Mouse (Mus musculus) forebrain, embryonic 10.5 days (tissue): Measurements from ENCODE around the gene Mtcl1. TPM values are rescaled to one million over a fixed set of nuclear protein-coding genes. Genes with fewer than 3 reads are reported as not detected.

Experiments
- DNase-seq: peaks from one replicate; pipeline ENCODE4 v3.0.0-alpha.2; 2017; ENCODE audit warnings: low spot score; ENCODE audit errors: extremely low spot score
- H3K27ac ChIP-seq: fragments of 300-500 bp; sonication (generic); 2 replicates; pipeline ENCODE4 v1.5.1; 2016; ENCODE audit warnings: mild to moderate bottlenecking
- H3K27me3 ChIP-seq: fragments of 300-500 bp; sonication (generic); 2 replicates; pipeline ENCODE4 v1.6.1; 2016; ENCODE audit warnings: mild to moderate bottlenecking; ENCODE audit not compliant: poor library complexity, severe bottlenecking
- H3K36me3 ChIP-seq: fragments of 300-500 bp; sonication (generic); replicated peaks from 2 replicates; pipeline ENCODE4 v1.6.1; 2016; ENCODE audit warnings: mild to moderate bottlenecking, moderate library complexity
- H3K4me1 ChIP-seq: fragments of 300-500 bp; sonication (generic); 2 replicates; pipeline ENCODE4 v1.6.1; 2016
- H3K4me3 ChIP-seq: fragments of 300-500 bp; sonication (generic); 2 replicates; pipeline ENCODE4 v1.5.1; 2016; ENCODE audit warnings: mild to moderate bottlenecking, moderate library complexity
- H3K9me3 ChIP-seq: fragments of 300-500 bp; sonication (generic); 2 replicates; pipeline ENCODE4 v1.6.1; 2016; ENCODE audit warnings: mild to moderate bottlenecking, moderate library complexity
- WGBS: fragments of 180-500 bp; shearing (Covaris S2); methylation state at CpG from one replicate; pipeline ENCODE4 v1.1.7; 2016; 5-methylcytosine and 5-hydroxymethylcytosine counted together
- polyA plus RNA-seq: library from polyadenylated mRNA; unstranded; fragments of >200 nt; fragmentation: Nextera tagmentation; extraction: Ambion mirVana; gene quantifications from 2 replicates; pipeline ENCODE4 v1.2.1, GENCODE M21; 2016

The Mtcl1 gene
- polyA plus RNA-seq, 1 experiment from 2014 or later: 28.4 TPM

- H3K27me3 ChIP-seq: peaks cover 9% of the 10 kb centered on the region; the same call in 1 of the 2 replicates
- peaks cover 12% of the 10 kb centered on the region for H3K36me3 ChIP-seq
- no peaks in the 10 kb centered on the region for H3K9me3 ChIP-seq
- WGBS: 59% methylated on average over 7 of the region's 7 CpGs
- no peak for DNase-seq
- peak overlapping the region; percentile 34; the same call in 1 of the 2 replicates for H3K4me3 ChIP-seq
- H3K27ac ChIP-seq: peak overlapping the region; percentile 74
- peaks cover 76% of the 10 kb centered on the region for H3K4me1 ChIP-seq
These were observed 33.1 kb downstream of the Mtcl1 start for GRCm38 (mm10) chr17:66416436-66416835.

GRCm38 (mm10) chr17:66414331-66414730, 35.2 kb downstream of the Mtcl1 start:
- Histone ChIP-seq H3K27ac (no peak overlapping the region), H3K4me3 (no peak overlapping the region), H3K4me1 (peaks cover 88% of the 10 kb centered on the region), H3K9me3 (no peaks in the 10 kb centered on the region), H3K27me3 (peaks cover 9% of the 10 kb centered on the region; the same call in 1 of the 2 replicates), H3K36me3 (peaks cover 19% of the 10 kb centered on the region)
- WGBS: 79% methylated on average over 1 of the region's 1 CpGs
- no peak for DNase-seq

DNA sequence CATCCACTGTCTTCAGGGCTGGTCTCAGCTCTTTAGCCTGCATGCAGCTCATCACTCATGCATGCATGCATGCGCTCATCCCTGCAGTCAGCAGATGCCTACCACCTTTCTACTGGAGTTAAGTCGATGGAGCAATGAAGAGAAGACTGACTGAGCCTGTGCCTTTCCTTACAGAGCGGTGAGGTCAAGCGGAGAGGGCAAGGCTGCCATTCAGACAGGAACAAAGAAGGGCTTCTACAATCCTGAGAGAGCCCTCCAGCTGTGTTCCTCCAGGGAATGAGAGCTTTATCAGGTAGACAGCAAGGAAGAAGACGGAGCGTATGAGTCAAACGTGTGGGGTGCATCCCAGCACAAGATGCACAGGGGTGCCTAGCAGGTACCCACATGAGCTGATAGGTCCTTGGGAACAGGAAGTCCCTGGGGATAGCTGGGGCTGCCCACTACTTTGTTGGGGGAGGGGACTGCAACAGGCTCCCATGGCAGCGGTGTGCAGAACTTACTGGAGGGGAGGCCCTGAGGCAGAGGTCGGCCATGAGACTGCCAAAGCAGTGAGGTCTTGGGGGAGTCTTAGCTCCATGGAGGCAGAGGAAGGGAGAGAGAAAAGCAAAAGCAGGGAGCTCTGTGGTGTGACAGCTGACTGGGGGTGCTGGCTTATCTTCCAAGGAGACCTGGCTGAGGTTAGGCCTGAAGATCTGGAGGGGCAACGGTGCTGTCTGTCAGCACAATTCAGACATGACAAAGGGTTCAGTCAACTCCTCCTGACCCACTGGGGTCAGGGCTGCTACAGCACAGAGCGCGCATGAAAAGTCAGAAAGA, 37.2 kb downstream of the Mtcl1 start:
- 9% methylated on average over 12 of the region's 12 CpGs for WGBS
- H3K4me1 ChIP-seq: peaks cover 81% of the 10 kb centered on the region

GRCm38 (mm10) chr17:66410884-66411426, 38.6 kb downstream of the Mtcl1 start:
- DNase-seq: no peak
- H3K27ac ChIP-seq: peak overlapping the region; percentile 88
- no peaks in the 10 kb centered on the region for H3K9me3 ChIP-seq
- WGBS: 86% methylated on average over 11 of the region's 11 CpGs
- no peak overlapping the region for H3K4me3 ChIP-seq
- H3K27me3 ChIP-seq: no peaks in the 10 kb centered on the region
- H3K36me3 ChIP-seq: peaks cover 20% of the 10 kb centered on the region
- H3K4me1 ChIP-seq: peaks cover 81% of the 10 kb centered on the region

More for the DNA sequence above, 37.2 kb downstream of the Mtcl1 start:
- Histone ChIP-seq H3K4me3 (peak overlapping the region; percentile 35), H3K36me3 (peaks cover 22% of the 10 kb centered on the region), H3K27me3 (no peaks in the 10 kb centered on the region), H3K9me3 (no peaks in the 10 kb centered on the region), H3K27ac (peak overlapping the region; percentile 88)
- peak; percentile 71 for DNase-seq

- no peak for DNase-seq
- Histone ChIP-seq H3K27ac (peak overlapping the region; percentile 53; the same call in 1 of the 2 replicates), H3K9me3 (no peaks in the 10 kb centered on the region), H3K27me3 (no peaks in the 10 kb centered on the region), H3K4me1 (peaks cover 93% of the 10 kb centered on the region), H3K36me3 (peaks cover 20% of the 10 kb centered on the region), H3K4me3 (no peak overlapping the region)
- WGBS: 92% methylated on average over 9 of the region's 9 CpGs
These were observed 40.4 kb downstream of the Mtcl1 start for GRCm38 (mm10) chr17:66409070-66409605.

DNA sequence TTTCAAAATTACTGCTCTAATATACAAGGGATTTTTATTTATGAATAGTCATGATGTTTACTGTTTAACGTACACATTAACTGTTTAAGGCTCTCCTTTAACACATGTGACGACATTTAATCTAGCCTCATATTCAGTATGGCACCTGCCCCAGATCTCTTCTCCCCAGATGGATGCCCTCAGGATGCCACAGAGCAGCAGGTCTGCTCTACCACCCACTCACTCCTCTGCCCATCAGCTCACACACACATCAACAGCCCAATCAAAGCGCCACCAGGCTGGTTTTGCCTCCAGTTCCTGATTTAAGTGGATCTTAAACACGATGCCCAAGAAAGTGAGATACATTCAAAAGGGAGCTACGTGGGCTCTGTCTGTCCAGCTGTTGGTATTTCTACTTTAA, 41.1 kb downstream of the Mtcl1 start:
- H3K4me1 ChIP-seq: peaks cover 93% of the 10 kb centered on the region
- H3K4me3 ChIP-seq: no peak overlapping the region
- H3K27me3 ChIP-seq: no peaks in the 10 kb centered on the region
- H3K27ac ChIP-seq: no peak overlapping the region
- 95% methylated on average over 5 of the region's 5 CpGs for WGBS
- peaks cover 20% of the 10 kb centered on the region for H3K36me3 ChIP-seq
- no peak for DNase-seq
- H3K9me3 ChIP-seq: no peaks in the 10 kb centered on the region

DNA sequence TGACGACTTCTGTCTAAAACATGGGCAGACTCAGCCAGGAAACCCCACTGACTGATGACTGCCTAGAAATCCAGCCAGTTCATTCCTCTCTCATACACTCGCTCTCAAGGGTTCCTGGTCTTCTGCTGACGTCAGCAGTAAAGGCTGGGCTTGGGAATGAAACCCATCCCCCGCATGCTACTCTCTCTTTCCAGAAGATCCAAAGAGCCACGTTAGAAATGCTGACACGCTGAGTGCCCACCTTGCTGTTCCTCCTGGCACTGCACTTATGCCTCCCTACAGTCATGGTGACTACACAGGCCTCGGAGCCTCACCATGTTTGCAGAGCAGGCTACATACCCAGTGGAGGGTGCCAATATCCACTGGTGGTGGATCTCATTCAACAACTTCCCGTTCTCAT, 41.7 kb downstream of the Mtcl1 start:
- Histone ChIP-seq H3K36me3 (peaks cover 20% of the 10 kb centered on the region), H3K27me3 (no peaks in the 10 kb centered on the region), H3K4me1 (peaks cover 93% of the 10 kb centered on the region), H3K9me3 (no peaks in the 10 kb centered on the region), H3K27ac (no peak overlapping the region), H3K4me3 (no peak overlapping the region)
- 69% methylated on average over 8 of the region's 8 CpGs for WGBS
- no peak for DNase-seq

DNA sequence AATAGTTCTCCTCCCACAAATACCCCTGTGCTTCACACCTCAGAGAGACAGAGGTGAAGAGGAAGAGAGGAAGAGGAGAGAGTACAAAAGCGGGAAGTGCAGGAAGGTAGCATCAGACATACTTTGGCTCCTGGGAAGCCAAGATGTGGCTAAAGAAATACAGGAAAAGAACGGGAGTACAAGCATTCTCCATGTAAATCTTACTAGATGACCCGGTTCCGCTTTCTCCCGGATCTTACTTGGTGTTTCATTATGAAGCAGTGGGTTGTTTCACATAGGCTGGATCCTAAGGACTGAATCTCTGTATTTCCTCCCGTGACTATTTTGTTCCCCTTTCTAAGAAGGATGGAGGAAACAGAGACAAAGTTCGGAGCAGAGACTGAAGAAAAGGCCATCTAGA, 43.9 kb downstream of the Mtcl1 start:
- Histone ChIP-seq H3K4me3 (peak overlapping the region; percentile 19; the same call in 1 of the 2 replicates), H3K4me1 (peaks cover 93% of the 10 kb centered on the region), H3K9me3 (no peaks in the 10 kb centered on the region), H3K27me3 (no peaks in the 10 kb centered on the region), H3K36me3 (peaks cover 18% of the 10 kb centered on the region), H3K27ac (peak overlapping the region; percentile 78)
- DNase-seq: no peak
- WGBS: 54% methylated on average over 7 of the region's 7 CpGs

DNA sequence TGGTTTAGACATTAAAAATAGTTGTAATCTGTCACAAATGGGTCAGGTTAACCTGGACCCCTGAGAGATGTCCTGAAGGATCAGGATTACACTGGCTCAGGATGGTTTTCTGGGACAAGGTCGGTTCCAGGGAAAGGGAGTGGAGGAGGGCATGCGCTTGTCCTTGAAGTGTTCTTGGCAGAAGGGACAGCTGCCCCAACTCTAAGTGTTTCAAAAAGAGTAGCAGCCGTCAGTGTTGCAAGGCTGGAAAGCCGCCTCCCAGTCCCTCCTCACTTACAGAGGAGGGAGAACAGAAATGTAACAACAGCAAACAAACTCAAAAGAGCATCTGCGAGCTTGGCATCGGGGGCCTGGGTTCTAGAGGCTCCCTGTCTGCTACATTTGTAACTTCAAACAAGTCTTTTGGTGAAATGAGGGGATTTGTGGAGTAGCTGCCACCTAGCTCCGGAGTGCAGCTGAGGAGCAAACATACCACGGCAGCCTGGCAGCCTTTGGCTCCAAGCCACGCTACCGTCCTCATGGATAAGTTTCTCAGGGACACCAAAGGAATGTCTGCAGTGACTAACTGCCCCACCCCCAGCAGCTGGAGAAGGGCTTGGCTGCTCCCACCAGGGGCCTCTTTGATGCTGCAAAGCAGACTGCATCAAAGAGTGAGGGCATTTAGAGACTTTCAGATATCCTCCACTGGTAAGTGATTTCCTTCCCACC, 44.5 kb downstream of the Mtcl1 start:
- DNase-seq: peak; percentile 67
- WGBS: 25% methylated on average over 10 of the region's 10 CpGs
- Histone ChIP-seq H3K27me3 (no peaks in the 10 kb centered on the region), H3K4me1 (peaks cover 91% of the 10 kb centered on the region), H3K36me3 (peaks cover 18% of the 10 kb centered on the region), H3K27ac (peak overlapping the region; percentile 78), H3K4me3 (peak overlapping the region; percentile 19; the same call in 1 of the 2 replicates), H3K9me3 (no peaks in the 10 kb centered on the region)

DNA sequence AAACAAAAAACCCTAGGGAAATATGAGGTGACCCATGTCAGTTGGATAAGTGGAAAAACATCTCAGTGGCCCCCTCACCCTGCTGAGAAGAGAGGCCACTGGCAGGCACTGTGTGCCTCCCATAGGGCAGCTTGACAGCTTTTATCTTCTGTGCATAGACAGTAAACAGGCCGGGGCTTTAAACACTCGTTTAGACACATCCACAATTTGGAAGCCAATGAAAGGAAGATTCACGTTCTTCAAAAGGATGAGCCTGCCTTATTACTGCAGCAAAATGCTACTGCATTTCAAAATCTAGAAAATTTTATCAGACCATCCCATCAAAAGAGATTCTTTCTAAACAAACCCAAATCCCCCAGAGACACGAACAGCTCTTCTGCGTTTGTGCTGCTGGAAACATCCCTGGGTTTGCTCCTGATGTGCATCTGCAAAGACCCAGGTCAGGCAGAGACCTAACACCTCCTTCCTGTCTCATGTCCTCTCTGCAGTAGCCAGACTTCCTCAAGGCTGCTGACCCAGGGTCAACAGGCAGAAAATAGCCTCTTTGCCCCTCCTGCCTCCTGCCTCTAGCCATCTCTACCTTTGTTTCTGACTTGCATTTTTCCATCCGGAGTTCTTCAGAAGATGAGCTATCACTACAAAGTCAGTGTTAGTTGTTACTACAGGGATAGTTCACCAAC, 46.6 kb downstream of the Mtcl1 start:
- Histone ChIP-seq H3K4me3 (no peak overlapping the region), H3K9me3 (no peaks in the 10 kb centered on the region), H3K36me3 (peaks cover 25% of the 10 kb centered on the region), H3K27me3 (no peaks in the 10 kb centered on the region), H3K4me1 (peaks cover 76% of the 10 kb centered on the region), H3K27ac (peak overlapping the region; percentile 77; the same call in 1 of the 2 replicates)
- 20% methylated on average over 6 of the region's 6 CpGs for WGBS
- DNase-seq: no peak

GRCm38 (mm10) chr17:66401596-66402265, 47.8 kb downstream of the Mtcl1 start:
- WGBS: 35% methylated on average over 9 of the region's 9 CpGs
- H3K27me3 ChIP-seq: no peaks in the 10 kb centered on the region
- peak; percentile 36 for DNase-seq
- H3K4me3 ChIP-seq: peak overlapping the region; percentile 22; the same call in 1 of the 2 replicates
- peaks cover 34% of the 10 kb centered on the region for H3K36me3 ChIP-seq
- no peaks in the 10 kb centered on the region for H3K9me3 ChIP-seq
- peak overlapping the region; percentile 77 for H3K27ac ChIP-seq
- peaks cover 65% of the 10 kb centered on the region for H3K4me1 ChIP-seq

DNA sequence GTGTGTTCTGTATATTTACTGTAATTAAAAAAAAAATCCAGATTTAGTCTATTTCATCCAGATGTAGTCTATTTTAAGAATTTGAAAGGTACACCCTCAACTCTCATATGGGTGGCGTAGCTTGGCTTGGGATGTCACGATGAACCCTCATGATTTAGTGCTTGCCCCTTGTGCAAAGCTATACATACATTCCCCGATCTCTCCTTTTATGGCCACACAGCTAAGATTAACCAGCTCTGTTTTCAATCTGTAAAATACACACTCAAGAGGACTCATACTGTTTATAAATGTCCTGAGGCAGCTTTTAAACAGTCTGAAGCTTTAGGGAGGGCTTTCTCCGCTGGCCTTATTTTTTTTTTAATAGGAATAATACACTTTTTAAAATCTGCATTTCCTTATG, 49.8 kb downstream of the Mtcl1 start:
- Histone ChIP-seq H3K9me3 (peaks cover 9% of the 10 kb centered on the region; the same call in 1 of the 2 replicates), H3K36me3 (peaks cover 52% of the 10 kb centered on the region), H3K4me3 (no peak overlapping the region), H3K27me3 (no peaks in the 10 kb centered on the region), H3K27ac (no peak overlapping the region), H3K4me1 (peaks cover 49% of the 10 kb centered on the region)
- whole genome bisulfite sequencing: 89% methylated on average over 4 of the region's 4 CpGs
- no peak for DNase-seq
